Mouse (Mus musculus): ENCODE results near the gene Myo18b. TPM values are rescaled to one million over a fixed set of nuclear protein-coding genes. Genes with fewer than 3 reads are reported as not detected.

Gene Myo18b
- polyA plus RNA-seq, 1 experiment, result not detected

DNA sequence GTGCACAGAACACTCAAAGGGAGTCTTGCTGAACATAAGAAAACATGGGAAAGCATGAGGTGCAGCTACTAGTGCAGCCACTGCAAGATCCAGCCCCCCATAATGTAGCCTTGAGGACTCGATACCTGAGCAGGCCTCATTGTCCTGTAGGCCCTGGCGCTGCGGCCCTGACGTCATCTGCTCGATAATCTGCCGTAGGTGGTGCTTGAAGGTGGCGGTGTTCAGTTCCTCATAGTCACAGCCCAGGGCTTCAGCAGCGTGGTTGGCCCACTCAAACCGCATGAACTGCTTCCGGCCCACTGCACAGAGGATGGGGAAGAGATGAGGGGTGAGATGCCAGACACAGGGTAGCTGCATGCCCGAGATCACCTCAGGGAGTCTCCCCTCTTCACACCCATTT is 50.0 kb downstream of the Myo18b start:
- Histone ChIP-seq H3K27me3 (ENCODE audit: control insufficient read depth, insufficient read depth, insufficient read length) (no peaks in the 10 kb centered on the region), H3K4me3 (ENCODE audit: insufficient read depth, poor library complexity, severe bottlenecking) (no peak overlapping the region), H3ac (ENCODE audit: control insufficient read depth, insufficient read length, low read depth) (no peak overlapping the region), H3K36me3 (ENCODE audit: control insufficient read depth, insufficient read depth) (no peaks in the 10 kb centered on the region), H3K79me2 (ENCODE audit: control insufficient read depth, insufficient read depth) (no peaks in the 10 kb centered on the region), H3K79me3 (ENCODE audit: low read depth) (no peaks in the 10 kb centered on the region)
- TF ChIP-seq MAX (IDR thresholded peaks at IDR 0.05), result no peak
- TF ChIP-seq FOSL1 (IDR thresholded peaks at IDR 0.05; ENCODE audit: insufficient read depth, low read length, poor library complexity, severe bottlenecking), result no peak
- no peak for TF ChIP-seq CTCF (IDR thresholded peaks at IDR 0.05; ENCODE audit: control insufficient read depth, insufficient read depth, insufficient read length)
- TF ChIP-seq MYOD1 (IDR thresholded peaks at IDR 0.05; ENCODE audit: control insufficient read depth, insufficient read length, low read depth), result no peak
- no peak for TF ChIP-seq CEBPB (IDR thresholded peaks at IDR 0.05; ENCODE audit: low read depth)
- no peak for TF ChIP-seq MYOG (IDR thresholded peaks at IDR 0.05; ENCODE audit: control insufficient read depth, extremely low read depth, insufficient read length)
- no peak for TF ChIP-seq USF1 (IDR thresholded peaks at IDR 0.05; ENCODE audit: low read depth)

- TF ChIP-seq MYOG (IDR thresholded peaks at IDR 0.05; ENCODE audit: control insufficient read depth, extremely low read depth, insufficient read length) (no peak), FOSL1 (IDR thresholded peaks at IDR 0.05; ENCODE audit: insufficient read depth, low read length, poor library complexity, severe bottlenecking) (no peak), CTCF (IDR thresholded peaks at IDR 0.05; ENCODE audit: control insufficient read depth, insufficient read depth, insufficient read length) (no peak), MYOD1 (IDR thresholded peaks at IDR 0.05; ENCODE audit: control insufficient read depth, insufficient read length, low read depth) (no peak), USF1 (IDR thresholded peaks at IDR 0.05; ENCODE audit: low read depth) (no peak), CEBPB (IDR thresholded peaks at IDR 0.05; ENCODE audit: low read depth) (no peak), MAX (IDR thresholded peaks at IDR 0.05) (no peak)
- Histone ChIP-seq H3K27me3 (ENCODE audit: control insufficient read depth, insufficient read depth, insufficient read length) (no peaks in the 10 kb centered on the region), H3K79me3 (ENCODE audit: low read depth) (no peaks in the 10 kb centered on the region), H3K4me3 (ENCODE audit: insufficient read depth, poor library complexity, severe bottlenecking) (no peak overlapping the region), H3ac (ENCODE audit: control insufficient read depth, insufficient read length, low read depth) (no peak overlapping the region), H3K36me3 (ENCODE audit: control insufficient read depth, insufficient read depth) (no peaks in the 10 kb centered on the region), H3K79me2 (ENCODE audit: control insufficient read depth, insufficient read depth) (no peaks in the 10 kb centered on the region)
These were observed 51.7 kb downstream of the Myo18b start for GRCm38 (mm10) chr5:112844460-112844859.

- Histone ChIP-seq H3K27me3 (ENCODE audit: control insufficient read depth, insufficient read depth, insufficient read length) (no peaks in the 10 kb centered on the region), H3K79me2 (ENCODE audit: control insufficient read depth, insufficient read depth) (no peaks in the 10 kb centered on the region), H3K4me3 (ENCODE audit: insufficient read depth, poor library complexity, severe bottlenecking) (no peak overlapping the region), H3ac (ENCODE audit: control insufficient read depth, insufficient read length, low read depth) (no peak overlapping the region), H3K79me3 (ENCODE audit: low read depth) (no peaks in the 10 kb centered on the region), H3K36me3 (ENCODE audit: control insufficient read depth, insufficient read depth) (no peaks in the 10 kb centered on the region)
- TF ChIP-seq USF1 (IDR thresholded peaks at IDR 0.05; ENCODE audit: low read depth), result no peak
- no peak for TF ChIP-seq MYOD1 (IDR thresholded peaks at IDR 0.05; ENCODE audit: control insufficient read depth, insufficient read length, low read depth)
- TF ChIP-seq FOSL1 (IDR thresholded peaks at IDR 0.05; ENCODE audit: insufficient read depth, low read length, poor library complexity, severe bottlenecking), result no peak
- TF ChIP-seq CEBPB (IDR thresholded peaks at IDR 0.05; ENCODE audit: low read depth), result no peak
- TF ChIP-seq MYOG (IDR thresholded peaks at IDR 0.05; ENCODE audit: control insufficient read depth, extremely low read depth, insufficient read length), result no peak
- TF ChIP-seq MAX (IDR thresholded peaks at IDR 0.05), result no peak
- TF ChIP-seq CTCF (IDR thresholded peaks at IDR 0.05; ENCODE audit: control insufficient read depth, insufficient read depth, insufficient read length), result no peak
These were observed 52.4 kb downstream of the Myo18b start for GRCm38 (mm10) chr5:112843676-112844257.

- TF ChIP-seq MAX (IDR thresholded peaks at IDR 0.05) (no peak), FOSL1 (IDR thresholded peaks at IDR 0.05; ENCODE audit: insufficient read depth, low read length, poor library complexity, severe bottlenecking) (no peak), MYOG (IDR thresholded peaks at IDR 0.05; ENCODE audit: control insufficient read depth, extremely low read depth, insufficient read length) (no peak)
These were observed 53.5 kb downstream of the Myo18b start for GRCm38 (mm10) chr5:112842696-112843095.

GRCm38 (mm10) chr5:112841850-112842249 is 54.3 kb downstream of the Myo18b start:
- no peak overlapping the region for H3ac ChIP-seq (ENCODE audit: control insufficient read depth, insufficient read length, low read depth)
- H3K27me3 ChIP-seq (ENCODE audit: control insufficient read depth, insufficient read depth, insufficient read length), result no peaks in the 10 kb centered on the region
- no peak overlapping the region for H3K4me3 ChIP-seq (ENCODE audit: insufficient read depth, poor library complexity, severe bottlenecking)
- H3K79me3 ChIP-seq (ENCODE audit: low read depth), result no peaks in the 10 kb centered on the region
- no peaks in the 10 kb centered on the region for H3K79me2 ChIP-seq (ENCODE audit: control insufficient read depth, insufficient read depth)
- no peak for TF ChIP-seq CTCF (IDR thresholded peaks at IDR 0.05; ENCODE audit: control insufficient read depth, insufficient read depth, insufficient read length)
- TF ChIP-seq MYOD1 (IDR thresholded peaks at IDR 0.05; ENCODE audit: control insufficient read depth, insufficient read length, low read depth), result no peak
- H3K36me3 ChIP-seq (ENCODE audit: control insufficient read depth, insufficient read depth), result no peaks in the 10 kb centered on the region

More at GRCm38 (mm10) chr5:112842696-112843095, 53.5 kb downstream of the Myo18b start:
- Histone ChIP-seq H3K79me3 (ENCODE audit: low read depth) (no peaks in the 10 kb centered on the region), H3K79me2 (ENCODE audit: control insufficient read depth, insufficient read depth) (no peaks in the 10 kb centered on the region), H3ac (ENCODE audit: control insufficient read depth, insufficient read length, low read depth) (no peak overlapping the region), H3K36me3 (ENCODE audit: control insufficient read depth, insufficient read depth) (no peaks in the 10 kb centered on the region), H3K27me3 (ENCODE audit: control insufficient read depth, insufficient read depth, insufficient read length) (no peaks in the 10 kb centered on the region), H3K4me3 (ENCODE audit: insufficient read depth, poor library complexity, severe bottlenecking) (no peak overlapping the region)

GRCm38 (mm10) chr5:112834896-112835295 is 61.3 kb downstream of the Myo18b start:
- Histone ChIP-seq H3K79me3 (ENCODE audit: low read depth) (no peaks in the 10 kb centered on the region), H3K27me3 (ENCODE audit: control insufficient read depth, insufficient read depth, insufficient read length) (no peaks in the 10 kb centered on the region), H3K36me3 (ENCODE audit: control insufficient read depth, insufficient read depth) (no peaks in the 10 kb centered on the region), H3K4me3 (ENCODE audit: insufficient read depth, poor library complexity, severe bottlenecking) (no peak overlapping the region), H3ac (ENCODE audit: control insufficient read depth, insufficient read length, low read depth) (no peak overlapping the region), H3K79me2 (ENCODE audit: control insufficient read depth, insufficient read depth) (no peaks in the 10 kb centered on the region)
- no peak for TF ChIP-seq MAX (IDR thresholded peaks at IDR 0.05)
- TF ChIP-seq MYOD1 (IDR thresholded peaks at IDR 0.05; ENCODE audit: control insufficient read depth, insufficient read length, low read depth), result no peak
- TF ChIP-seq CEBPB (IDR thresholded peaks at IDR 0.05; ENCODE audit: low read depth), result no peak
- no peak for TF ChIP-seq CTCF (IDR thresholded peaks at IDR 0.05; ENCODE audit: control insufficient read depth, insufficient read depth, insufficient read length)
- no peak for TF ChIP-seq USF1 (IDR thresholded peaks at IDR 0.05; ENCODE audit: low read depth)
- TF ChIP-seq MYOG (IDR thresholded peaks at IDR 0.05; ENCODE audit: control insufficient read depth, extremely low read depth, insufficient read length), result no peak
- no peak for TF ChIP-seq FOSL1 (IDR thresholded peaks at IDR 0.05; ENCODE audit: insufficient read depth, low read length, poor library complexity, severe bottlenecking)
